Mouse (Mus musculus) layer of hippocampus, postnatal 10 days (tissue): ENCODE data around the gene Kctd17. TPM values are rescaled to one million over a fixed set of nuclear protein-coding genes. Genes with fewer than 3 reads are reported as not detected.
A peak's percentile ranks its signal among the peaks of the same experiment; 100 is the strongest.

Experiments used
- DNase-seq, 2 experiments: peaks; one replicate each; pipeline ENCODE4 v3.0.0; 2021; ENCODE audit warnings: low spot score in 2 of 2
- total RNA-seq, 2 experiments: library from RNA; stranded (reverse); gene quantifications; 2 replicates each; pipeline ENCODE4 v1.2.3; 2021

Kctd17 gene
- total RNA-seq, 2 experiments from 2014 or later: 208 to 216 TPM

GRCm38 (mm10) chr15:78413719-78414117, 14.6 kb upstream of the Kctd17 start:
- DNase-seq: no peak

GRCm38 (mm10) chr15:78414157-78414556, 14.2 kb upstream of the Kctd17 start:
- DNase-seq: no peak

- no peak for DNase-seq
Measured at GRCm38 (mm10) chr15:78416937-78417336, 11.4 kb upstream of the Kctd17 start.

GRCm38 (mm10) chr15:78420395-78420794, 8.0 kb upstream of the Kctd17 start:
- DNase-seq: no peak

GRCm38 (mm10) chr15:78422046-78422956, 6.1 kb upstream of the Kctd17 start:
- peak; percentile 86 to 90 for DNase-seq

- no peak for DNase-seq
Measured at GRCm38 (mm10) chr15:78424507-78424906, 3.9 kb upstream of the Kctd17 start.

GRCm38 (mm10) chr15:78425230-78425629, 3.1 kb upstream of the Kctd17 start:
- DNase-seq: no peak

GRCm38 (mm10) chr15:78429139-78429459, 735 bp downstream of the Kctd17 start:
- DNase-seq: no peak

GRCm38 (mm10) chr15:78429871-78430622, 1.7 kb downstream of the Kctd17 start:
- no peak for DNase-seq

GRCm38 (mm10) chr15:78430874-78431273, 2.5 kb downstream of the Kctd17 start:
- DNase-seq: no peak

GRCm38 (mm10) chr15:78431541-78432121, 3.3 kb downstream of the Kctd17 start:
- no peak for DNase-seq

- DNase-seq: peak; percentile 73 to 77
Measured at GRCm38 (mm10) chr15:78434896-78435520, 6.6 kb downstream of the Kctd17 start.

GRCm38 (mm10) chr15:78435681-78436080, 7.3 kb downstream of the Kctd17 start:
- DNase-seq: peak in 1 of 2 experiments; percentile 25

- peak; percentile 80 to 86 for DNase-seq
Measured at GRCm38 (mm10) chr15:78436380-78437192, 8.2 kb downstream of the Kctd17 start.

GRCm38 (mm10) chr15:78437237-78438017, 9.1 kb downstream of the Kctd17 start:
- peak in 1 of 2 experiments; percentile 50 for DNase-seq

- DNase-seq: peak in 1 of 2 experiments; percentile 25
Measured at GRCm38 (mm10) chr15:78438018-78438394, 9.6 kb downstream of the Kctd17 start.

- peak in 1 of 2 experiments; percentile 14 for DNase-seq
Measured at GRCm38 (mm10) chr15:78438505-78438904, 10.1 kb downstream of the Kctd17 start.

- peak in 1 of 2 experiments; percentile 15 for DNase-seq
Measured at GRCm38 (mm10) chr15:78438973-78439372, 10.6 kb downstream of the Kctd17 start.

GRCm38 (mm10) chr15:78442231-78442630, 13.9 kb downstream of the Kctd17 start:
- DNase-seq: peak in 1 of 2 experiments; percentile 13

GRCm38 (mm10) chr15:78443857-78444256, 15.5 kb downstream of the Kctd17 start:
- no peak for DNase-seq
